Mouse (Mus musculus) left cerebral cortex, postnatal 25 days (tissue): ENCODE measurements around the gene Med18. TPM values are rescaled to one million over a fixed set of nuclear protein-coding genes. Genes with fewer than 3 reads are reported as not detected.
A peak's percentile ranks its signal among the peaks of the same experiment; 100 is the strongest.

Experiments
- DNase-seq, 2 experiments: peaks; one replicate each; pipeline ENCODE4 v3.0.0; 2022; ENCODE audit warnings: low spot score in 2 of 2, mixed read lengths in 1 of 2
- intact Hi-C: fragments of 180-260 bp; cut with DNase I; formaldehyde crosslinking; loops from one replicate; pipeline ENCODE4 v1.15.1; 2025
- total RNA-seq, 2 experiments: library from RNA; stranded (reverse); gene quantifications; 2 replicates each; pipeline ENCODE4 v1.2.3; 2021

The Med18 gene
- total RNA-seq, result 10 to 100 TPM in 1 of 2 experiments, 1 to 10 TPM in 1; 8.5 to 10.8 TPM

DNA sequence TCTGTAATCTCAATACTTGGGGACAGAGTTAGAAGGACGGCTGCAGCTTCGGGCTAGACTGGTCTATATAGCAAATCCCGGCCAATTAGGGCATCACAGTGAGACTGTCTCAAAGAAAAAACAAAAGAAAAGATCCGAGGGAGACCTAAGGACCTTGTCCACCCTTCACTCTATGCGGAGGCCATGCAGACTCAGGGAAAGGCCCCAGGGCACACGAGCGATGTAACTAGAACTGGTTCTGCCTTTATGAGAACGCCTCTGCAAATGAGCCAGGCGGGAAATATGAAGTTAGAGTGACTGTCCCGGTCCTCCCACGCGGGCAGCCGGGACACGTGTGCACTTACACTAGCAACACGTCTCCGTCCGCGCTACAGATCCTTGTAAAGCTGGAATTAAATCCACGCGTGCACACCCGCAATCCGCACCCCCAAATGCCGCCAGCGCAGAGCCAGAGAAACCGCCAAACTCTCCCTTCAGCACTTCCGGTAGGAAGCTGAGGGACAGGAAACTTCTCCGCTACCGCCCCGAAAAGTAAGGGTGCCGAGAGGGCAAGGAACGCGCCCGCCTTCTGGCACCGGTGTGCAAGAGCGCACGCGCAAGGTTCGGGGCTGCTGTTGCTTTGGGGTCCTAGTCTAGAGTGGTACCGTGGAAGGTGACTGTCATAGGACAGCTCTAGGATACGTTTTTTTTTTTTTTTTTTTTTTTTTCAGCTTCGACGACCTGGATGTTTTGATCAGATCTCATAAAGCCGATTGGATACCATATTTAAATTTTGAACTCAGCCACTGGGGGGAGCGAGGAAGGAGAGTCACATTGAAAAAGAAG, at the start of gene Med18:
Gene Med18, minus strand, starts transcription at position 492 of the 825 bp plus-strand sequence.
- intact Hi-C loops, result loop anchor here (1.0 to 2.0 kb wide), 2 partner anchors 43 to 46 kb away; no protein-coding TSS in a partner anchor
- DNase-seq, result peak; percentile 93 to 97

DNA sequence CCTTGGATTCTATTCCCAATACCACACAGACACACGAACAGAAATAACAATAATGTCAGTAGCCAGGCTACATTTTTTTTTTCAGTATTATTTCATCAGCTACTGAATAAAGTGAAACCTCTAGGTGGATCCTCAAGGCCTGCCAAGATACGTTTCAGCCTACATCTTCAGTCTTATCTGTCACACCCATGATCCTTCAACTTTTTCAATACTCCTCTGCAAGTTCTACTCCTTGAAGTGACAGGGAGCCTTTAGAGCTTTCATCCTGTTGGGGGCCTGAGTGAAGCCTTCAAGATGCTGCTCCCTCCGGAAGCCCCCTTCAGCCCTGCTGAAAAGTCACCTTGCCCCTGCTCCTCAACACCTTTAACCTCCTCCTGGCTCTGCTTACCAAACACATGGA, 48.4 kb upstream of the Med18 start:
- intact Hi-C loops, result loop anchor here (5.0 to 10.0 kb wide), 2 partner anchors 160 to 207 kb away; partner anchors contain the start of genes Rab42 and Rcc1
- no peak for DNase-seq

DNA sequence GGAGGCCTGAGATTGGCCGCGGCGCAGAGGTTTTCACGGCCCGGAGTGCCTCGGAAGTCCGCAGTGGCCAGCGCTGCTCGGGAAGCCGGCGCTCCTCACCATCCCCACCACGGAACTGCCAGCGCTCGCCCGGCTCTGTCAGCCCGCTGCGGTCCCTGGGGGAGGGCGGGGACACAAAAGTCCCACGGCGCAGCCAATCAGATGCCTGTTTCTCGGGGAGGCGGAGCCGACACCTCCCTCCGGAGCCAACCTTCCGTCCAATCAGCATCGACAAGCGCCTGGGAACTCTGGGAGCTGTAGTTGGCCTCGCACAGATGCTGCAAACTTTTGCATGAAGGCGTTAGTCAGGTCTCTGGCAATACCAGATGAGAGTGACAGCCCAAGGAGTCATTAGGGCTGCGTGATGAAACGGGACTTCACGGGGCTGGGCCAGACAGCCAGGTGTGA, 46.7 kb upstream of the Med18 start, which contains the start of gene Sesn2:
Gene Sesn2, minus strand, starts transcription at position 150 of the 447 bp plus-strand sequence.
- intact Hi-C loops, result loop anchor here (5.0 to 10.0 kb wide), 2 partner anchors 158 to 206 kb away; partner anchors contain the start of genes Rab42 and Rcc1

DNA sequence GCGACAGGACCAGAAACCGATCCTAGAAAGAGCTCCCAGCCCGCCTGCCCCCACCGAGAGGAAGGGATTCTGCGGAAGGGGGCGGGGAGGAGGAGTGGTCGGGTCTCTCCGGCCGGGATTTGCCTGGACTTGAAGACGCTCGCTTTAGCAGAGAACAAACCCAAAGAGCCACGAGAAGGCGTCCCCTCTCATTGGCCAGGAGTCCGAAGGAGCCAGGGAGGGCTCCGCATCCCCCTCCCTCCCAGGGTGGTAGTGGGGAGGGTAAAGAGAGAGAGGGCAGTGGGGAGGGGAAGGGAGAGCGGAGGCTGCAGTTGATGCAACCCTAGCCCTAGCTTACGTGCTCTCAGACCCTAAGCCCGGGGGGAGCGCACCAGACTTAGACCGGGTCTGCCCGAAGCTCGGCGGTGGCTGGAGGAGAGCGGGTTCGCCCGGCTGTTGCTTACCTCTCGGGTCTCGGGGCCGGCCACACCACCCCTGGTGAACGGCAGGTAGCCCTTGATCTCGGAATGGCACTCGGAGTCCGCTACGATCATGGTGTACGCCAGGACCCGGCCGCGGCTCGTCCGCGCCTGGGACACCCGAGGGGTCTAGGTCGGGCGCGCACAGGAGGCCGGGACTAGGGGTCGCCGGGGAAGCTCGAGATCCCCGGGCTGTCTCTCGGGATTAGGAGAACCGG, 46.0 kb upstream of the Med18 start:
- DNase-seq, result peak; percentile 61 to 75
- intact Hi-C loops, result loop anchor here (1.0 to 10.0 kb wide), 3 partner anchors 45 to 205 kb away; partner anchors contain the start of genes Rab42 and Rcc1

More for the DNA sequence above, 46.7 kb upstream of the Med18 start, which contains the start of gene Sesn2:
- peak; percentile 96 to 99 for DNase-seq

DNA sequence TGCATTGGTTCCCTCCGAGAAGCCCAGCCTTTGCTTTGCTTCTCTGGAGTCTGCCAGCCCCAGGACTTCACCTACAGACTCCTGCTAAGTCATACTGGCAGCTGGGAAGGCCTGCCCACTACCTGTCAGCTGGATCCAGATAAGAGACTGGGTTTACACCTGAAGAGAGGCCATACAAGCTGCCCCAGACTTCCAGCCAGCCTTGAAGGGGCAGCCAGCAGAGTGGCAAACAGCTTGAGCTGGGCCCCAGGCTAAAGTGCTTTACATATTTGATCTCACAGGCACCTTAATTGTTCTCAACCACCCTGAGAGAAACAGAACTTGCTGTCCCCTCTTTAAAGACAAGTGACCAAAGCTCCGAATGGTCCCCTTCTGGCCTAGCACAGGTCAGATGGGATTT, 43.5 kb upstream of the Med18 start:
- intact Hi-C loops, result no loop called here
- no peak for DNase-seq

DNA sequence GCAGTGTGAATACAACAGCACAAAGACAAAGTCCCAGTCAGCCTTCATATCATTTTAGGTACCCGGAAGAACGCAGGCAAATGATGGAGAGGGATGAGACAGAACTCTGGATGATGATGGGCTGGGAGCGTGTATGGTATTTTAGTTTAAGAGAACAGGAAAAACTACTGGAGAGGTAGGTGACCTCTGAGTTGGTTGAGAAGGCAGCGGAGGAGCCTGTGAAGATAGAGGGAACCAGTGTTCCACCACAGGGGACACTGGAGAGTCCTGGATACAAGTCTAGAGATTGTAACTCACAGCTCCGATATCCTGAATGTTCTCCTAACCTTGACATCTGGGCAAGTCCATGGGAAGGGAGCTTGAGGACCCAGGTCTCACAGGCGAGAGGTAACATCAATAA, 42.5 kb upstream of the Med18 start:
- intact Hi-C loops, result loop anchor here (1.0 kb wide), 1 partner anchor 31 kb away; no protein-coding TSS in a partner anchor
- DNase-seq, result no peak

DNA sequence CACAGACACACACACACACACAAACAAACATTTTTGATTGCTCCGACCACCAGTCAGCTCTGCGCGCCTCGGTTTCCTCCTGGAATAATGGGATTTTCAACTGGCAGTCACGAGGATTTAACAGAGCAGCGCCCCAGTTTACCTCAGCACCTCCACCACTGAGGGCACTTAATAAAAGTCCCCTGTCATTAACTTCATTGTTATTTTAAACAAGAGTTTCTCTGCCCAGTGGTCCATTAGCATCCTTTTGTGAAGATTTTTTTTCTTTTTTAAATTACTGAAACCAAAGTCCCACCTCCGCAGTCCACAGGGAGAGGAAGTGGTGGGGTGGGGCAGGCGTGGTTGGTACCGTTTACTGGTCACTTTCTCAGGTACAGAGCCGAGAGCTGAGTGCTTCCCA, 42.1 kb upstream of the Med18 start:
- intact Hi-C loops, result loop anchor here (1.0 kb wide), 1 partner anchor 30 kb away; no protein-coding TSS in a partner anchor
- no peak for DNase-seq

DNA sequence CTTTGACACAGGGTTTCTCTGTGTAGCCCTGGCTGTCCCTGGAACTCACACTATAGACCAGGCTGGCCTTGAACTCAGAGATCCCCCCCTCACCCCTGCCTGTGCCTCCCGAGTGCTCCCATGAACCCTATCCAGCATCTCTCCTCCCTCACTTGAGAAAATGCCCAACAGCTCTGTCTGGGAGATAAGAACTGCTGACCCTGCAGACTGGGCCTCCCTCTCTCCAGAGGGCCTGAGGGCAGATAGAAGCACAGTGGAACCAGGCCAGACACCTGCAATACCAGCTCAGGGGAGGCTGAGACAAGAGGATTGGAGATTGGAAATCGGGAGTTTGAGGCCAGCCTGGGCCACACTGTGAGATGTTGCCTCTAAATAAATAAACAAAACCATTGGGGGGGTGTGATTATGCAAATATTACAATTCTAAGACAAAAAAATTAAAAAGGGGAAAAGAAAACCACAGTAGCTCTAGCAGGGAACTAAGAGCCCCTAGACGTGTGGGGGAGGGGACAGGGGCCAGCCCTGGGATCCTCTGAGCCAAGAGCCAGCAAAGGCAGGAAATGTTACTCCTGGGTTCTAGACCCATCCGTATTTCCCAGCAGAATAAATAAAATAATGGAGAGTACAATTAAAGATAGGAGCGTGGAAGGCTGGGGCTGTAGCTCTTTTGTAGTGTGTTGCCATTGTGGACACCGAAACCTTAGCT, 41.5 kb upstream of the Med18 start:
- no peak for DNase-seq
- intact Hi-C loops, result no loop called here

DNA sequence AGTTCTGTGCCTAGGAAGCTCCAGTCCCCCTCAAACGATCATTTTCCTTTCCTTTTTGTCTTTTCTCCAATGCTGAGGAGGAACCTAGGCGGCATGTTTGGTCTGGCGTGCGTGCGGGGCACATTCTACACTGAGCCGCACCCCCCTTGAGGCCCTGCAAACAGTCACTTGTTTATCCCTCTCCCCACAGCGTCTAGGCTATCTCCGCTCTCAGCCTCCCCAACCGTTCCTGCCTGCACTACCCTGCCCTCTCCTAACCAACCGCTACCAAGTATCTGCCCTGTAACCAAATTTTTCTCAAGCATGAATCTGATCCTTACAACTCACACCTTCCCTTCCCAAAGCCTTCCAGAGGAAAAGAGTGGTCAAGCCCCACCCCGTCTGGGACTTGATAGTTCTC, 39.6 kb upstream of the Med18 start:
- intact Hi-C loops, result no loop called here

DNA sequence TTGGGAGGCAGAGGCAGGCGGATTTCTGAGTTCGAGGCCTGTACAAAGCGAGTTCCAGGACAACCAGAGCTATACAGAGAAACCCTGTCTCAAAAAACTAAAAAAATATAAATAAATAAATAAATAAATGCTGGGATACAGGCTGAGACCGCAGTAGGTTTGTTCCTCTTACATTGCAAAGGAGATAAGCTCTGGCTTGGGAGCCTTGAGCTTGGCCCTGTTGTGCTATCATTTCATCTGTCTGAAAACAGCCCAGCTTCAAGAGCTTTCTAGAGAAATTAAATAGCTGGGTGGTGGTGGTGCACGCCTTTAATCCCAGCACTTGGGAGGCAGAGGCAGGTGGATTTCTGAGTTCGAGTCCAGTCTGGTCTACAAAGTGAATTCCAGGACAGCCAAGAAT, 37.9 kb upstream of the Med18 start:
- DNase-seq, result no peak
- intact Hi-C loops, result no loop called here

More for the DNA sequence above, 39.6 kb upstream of the Med18 start:
- no peak for DNase-seq

DNA sequence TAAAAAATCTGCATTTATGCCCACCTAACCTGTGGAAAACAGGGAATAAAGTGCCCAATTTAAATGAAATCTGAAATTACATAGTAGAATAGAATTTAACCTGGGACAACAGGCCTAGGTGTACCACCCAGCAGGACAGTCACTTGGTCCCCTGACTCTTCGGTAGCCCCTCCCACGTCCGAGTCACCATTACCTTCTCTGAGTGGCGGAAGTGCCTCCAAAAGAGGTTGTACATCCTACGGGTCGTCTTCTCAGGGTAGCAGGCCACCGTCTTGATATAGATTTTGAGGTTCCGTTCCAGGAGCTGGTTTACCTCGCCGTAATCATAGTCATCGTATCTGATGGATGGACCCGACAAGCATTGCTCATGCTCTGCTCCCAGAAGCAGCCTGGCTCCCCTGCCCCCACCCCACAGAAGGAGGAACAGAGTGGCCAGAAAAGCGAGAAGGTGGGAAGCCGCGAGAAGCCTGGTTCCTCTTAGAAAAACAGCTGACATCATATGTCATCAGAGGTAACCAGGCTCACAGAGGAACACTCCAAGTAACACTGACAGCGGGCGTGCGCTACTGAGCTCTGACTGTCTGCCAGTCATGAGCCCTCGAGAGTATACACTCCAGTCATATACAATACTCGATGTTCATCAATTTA, 30.7 kb upstream of the Med18 start:
- intact Hi-C loops, result no loop called here
- peak in 1 of 2 experiments; percentile 19 for DNase-seq

DNA sequence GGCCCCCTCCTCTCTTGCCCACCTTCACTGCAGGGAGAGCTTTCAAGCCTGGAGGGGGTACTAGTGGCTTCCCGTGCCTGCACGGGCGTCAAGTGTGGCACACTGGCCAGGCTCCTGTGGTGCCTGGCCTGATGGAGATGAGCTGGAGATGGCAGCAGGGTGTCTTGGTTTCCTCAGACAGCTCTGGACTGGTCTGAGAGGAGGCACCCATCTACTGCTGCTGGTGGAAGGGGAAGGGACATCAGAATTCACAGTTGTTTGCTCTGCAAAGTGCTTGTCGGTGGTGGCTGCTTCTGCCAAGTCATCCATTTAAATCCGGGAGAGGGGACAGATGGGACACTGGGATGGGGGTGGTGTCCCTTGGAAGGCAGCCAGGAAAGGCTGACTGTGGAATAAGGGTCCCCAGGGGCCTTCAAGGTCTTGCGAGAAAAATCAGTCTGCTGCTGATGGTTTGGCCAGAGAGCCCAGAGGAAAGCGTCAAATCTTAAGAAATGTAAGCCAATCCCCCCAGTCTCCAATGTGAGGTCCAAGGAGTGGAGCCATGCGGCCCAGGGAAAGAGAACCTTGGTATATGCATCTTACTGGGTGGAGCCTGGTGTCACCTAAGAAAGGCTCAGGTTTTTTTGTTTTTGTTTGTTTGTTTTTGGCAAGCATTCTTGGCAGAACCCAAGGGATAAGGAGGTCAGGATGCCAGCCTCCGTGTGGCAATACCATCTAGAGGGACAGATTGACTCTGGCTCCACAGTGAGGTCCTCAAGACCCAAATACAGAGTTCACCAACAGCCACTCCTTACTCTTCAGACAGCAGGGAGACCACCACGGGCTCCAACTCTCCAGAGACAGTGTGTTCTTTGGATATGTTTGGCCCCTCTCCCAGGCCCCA, 28.7 kb upstream of the Med18 start:
- DNase-seq, result no peak

DNA sequence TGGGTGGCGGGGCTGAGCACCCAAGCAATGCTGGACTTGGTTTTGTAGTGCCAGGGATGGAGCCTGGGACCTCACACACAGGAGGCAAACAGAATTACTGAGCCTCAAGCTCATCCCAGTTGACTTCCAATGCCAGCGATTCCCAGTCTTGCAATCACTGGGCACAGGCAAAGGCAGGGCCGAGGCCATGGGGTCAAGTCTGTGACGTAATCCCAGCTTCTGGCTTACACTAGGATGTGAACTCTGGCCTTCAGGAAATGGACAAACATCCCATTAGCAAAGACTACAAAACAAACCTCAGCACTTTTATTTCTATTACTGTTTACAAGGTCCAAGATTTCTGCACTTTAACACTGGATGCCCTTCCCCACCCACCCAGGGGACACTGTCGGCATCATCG, 28.0 kb upstream of the Med18 start:
- no peak for DNase-seq

More for the DNA sequence above, 28.7 kb upstream of the Med18 start:
- intact Hi-C loops, result no loop called here

DNA sequence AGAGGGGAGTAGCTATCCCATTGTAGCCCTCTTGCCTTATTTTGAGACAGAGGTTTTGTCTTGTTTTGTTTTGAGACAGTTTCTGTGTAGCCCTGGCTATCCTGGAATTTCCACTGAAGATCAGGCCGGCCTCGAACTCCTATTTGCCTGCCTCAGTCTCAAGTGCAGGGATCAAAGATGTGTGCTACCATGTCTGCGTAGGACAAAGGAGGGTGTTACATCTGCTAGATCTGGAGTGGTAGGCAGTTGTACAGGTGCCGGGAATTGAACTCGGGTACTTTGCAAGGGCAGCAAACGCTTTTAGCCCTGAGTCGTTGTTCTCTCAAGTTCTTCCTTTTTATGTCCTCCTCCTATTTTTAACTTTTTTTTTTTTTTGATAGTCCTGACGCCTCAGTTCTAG, 27.3 kb upstream of the Med18 start:
- no peak for DNase-seq
- intact Hi-C loops, result no loop called here

More for the DNA sequence above, 28.0 kb upstream of the Med18 start:
- intact Hi-C loops, result no loop called here

DNA sequence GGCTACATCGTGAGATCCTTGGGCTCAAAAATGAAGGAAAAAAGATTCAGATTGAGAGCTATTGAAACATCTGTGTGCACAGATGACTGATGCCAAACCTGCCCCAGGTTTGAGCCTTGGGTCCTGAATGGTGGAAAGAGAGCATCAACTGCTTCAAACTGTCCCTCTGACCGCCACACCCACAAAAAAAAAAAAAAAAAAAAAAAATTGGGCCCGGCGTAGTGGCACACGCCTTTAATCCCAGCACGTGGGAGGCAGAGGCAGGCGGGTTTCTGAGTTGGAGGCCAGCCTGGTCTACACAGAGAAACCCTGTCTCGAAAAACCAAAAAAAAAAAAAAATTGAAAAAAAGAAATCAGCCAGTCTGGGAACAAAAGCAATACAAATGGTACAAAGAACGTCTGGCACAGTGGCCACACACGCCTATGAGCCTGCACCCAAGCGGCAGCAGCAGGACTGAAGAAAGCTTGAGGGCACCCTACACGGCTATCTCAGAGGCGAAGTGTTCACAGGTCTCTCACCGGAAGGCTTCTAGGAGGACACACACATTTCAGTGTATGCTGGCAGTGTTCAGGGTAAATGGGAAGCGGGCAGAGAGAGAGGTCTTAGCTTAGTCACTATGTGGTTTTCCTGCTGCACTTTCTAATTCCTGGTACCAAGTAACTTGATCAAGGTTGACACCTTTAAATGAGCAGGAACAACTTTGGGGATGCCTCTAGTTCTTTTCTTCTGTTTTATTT, 26.7 kb upstream of the Med18 start:
- intact Hi-C loops, result no loop called here

DNA sequence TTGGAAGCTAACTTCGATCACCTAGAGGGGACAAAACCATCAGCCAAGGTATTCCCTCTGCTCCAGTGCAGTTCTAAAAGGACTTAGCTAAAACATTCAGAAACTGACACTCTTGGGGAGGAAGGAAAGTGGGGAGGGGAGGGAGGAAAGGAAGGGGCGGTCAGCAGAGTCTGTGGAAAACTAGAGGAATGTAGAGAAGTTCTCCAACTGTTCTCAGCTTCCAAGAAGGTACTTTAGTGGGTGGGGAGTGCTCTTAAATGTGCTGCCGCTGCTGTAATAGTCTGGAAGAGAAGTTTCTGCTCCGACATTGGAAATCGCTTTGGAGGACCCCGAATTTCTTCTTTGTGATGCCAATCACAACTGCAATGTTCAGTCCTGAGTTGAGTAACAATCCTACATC, 25.3 kb upstream of the Med18 start:
- intact Hi-C loops, result no loop called here
- DNase-seq, result no peak

More for the DNA sequence above, 26.7 kb upstream of the Med18 start:
- no peak for DNase-seq

DNA sequence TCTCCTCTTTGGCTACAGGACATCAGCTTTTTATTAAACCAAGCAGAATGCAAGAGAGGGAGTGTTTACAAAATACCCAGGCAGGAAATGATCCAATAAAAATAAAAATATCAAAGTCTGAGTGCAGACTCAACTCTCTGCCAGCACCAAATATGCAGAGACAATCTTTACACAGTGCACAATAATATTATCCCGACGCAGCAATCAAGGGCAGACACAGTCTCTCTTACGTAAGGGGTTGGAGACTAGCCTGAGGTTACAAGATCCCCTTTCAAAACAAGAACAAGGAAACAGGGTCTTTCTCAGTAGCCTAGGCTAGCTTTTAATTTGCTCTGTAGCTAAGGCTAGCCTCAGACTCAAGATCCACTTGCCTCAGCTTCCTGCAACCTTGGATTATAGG, 24.8 kb upstream of the Med18 start:
- intact Hi-C loops, result no loop called here

More for the DNA sequence above, 24.8 kb upstream of the Med18 start:
- no peak for DNase-seq
